Mouse (Mus musculus) limb, embryonic 14.5 days (tissue): ENCODE data around the gene Gm45837. TPM values are rescaled to one million over a fixed set of nuclear protein-coding genes. Genes with fewer than 3 reads are reported as not detected.
"Not testable (repeated sequence)": the region's sequence is repeated elsewhere in the genome, so short reads cannot be mapped to it uniquely, and the experiment has no call there.

ENCODE experiments used
- ATAC-seq: fragments of 200-750 bp; cut with Nextera tagmentation; 2 replicates; pipeline ENCODE4 v1.8.0; 2017; ENCODE audit warnings: low read depth, moderate number of reproducible peaks, moderate TSS enrichment; ENCODE audit not compliant: low FRiP score
- DNase-seq: peaks from one replicate; pipeline ENCODE4 v3.0.0-alpha.2; 2015; ENCODE audit warnings: low spot score
- H3K27ac ChIP-seq: fragments of 300-500 bp; sonication (generic); replicated peaks from 2 replicates; pipeline ENCODE4 v1.5.1; 2014; ENCODE audit warnings: low read depth, mild to moderate bottlenecking, low read length, moderate library complexity, mixed read lengths
- H3K27me3 ChIP-seq: fragments of 300-500 bp; sonication (generic); 2 replicates; pipeline ENCODE4 v1.6.1; 2014; ENCODE audit warnings: low read length, mixed read lengths; ENCODE audit not compliant: control insufficient read depth, insufficient read depth
- H3K36me3 ChIP-seq: fragments of 300-500 bp; sonication (generic); 2 replicates; pipeline ENCODE4 v1.6.1; 2014; ENCODE audit warnings: mild to moderate bottlenecking, low read length, moderate library complexity, mixed read lengths; ENCODE audit not compliant: control insufficient read depth, insufficient read depth
- H3K4me1 ChIP-seq: fragments of 300-500 bp; sonication (generic); 2 replicates; pipeline ENCODE4 v1.6.1; 2014; ENCODE audit warnings: antibody characterized with exemption, low read length, mixed read lengths; ENCODE audit not compliant: control insufficient read depth, insufficient read depth
- H3K4me2 ChIP-seq: fragments of 300-500 bp; sonication (generic); replicated peaks from 2 replicates; pipeline ENCODE4 v1.6.1; 2014; ENCODE audit warnings: low read depth, mild to moderate bottlenecking, low read length, moderate library complexity; ENCODE audit not compliant: severe bottlenecking
- H3K4me3 ChIP-seq: fragments of 300-500 bp; sonication (generic); replicated peaks from 2 replicates; pipeline ENCODE4 v1.5.1; 2014; ENCODE audit warnings: low read length
- H3K9ac ChIP-seq: fragments of 300-500 bp; sonication (generic); 2 replicates; pipeline ENCODE4 v1.6.1; 2014; ENCODE audit warnings: mild to moderate bottlenecking, low read depth, low read length, moderate library complexity; ENCODE audit not compliant: severe bottlenecking
- H3K9me3 ChIP-seq: fragments of 300-500 bp; sonication (generic); 2 replicates; pipeline ENCODE4 v1.6.1; 2016; ENCODE audit warnings: low read length; ENCODE audit not compliant: control insufficient read depth
- POLR2A ChIP-seq: fragments of 200-500 bp; IDR thresholded peaks from 2 replicates; pipeline ENCODE4 v1.8.0; 2012; ENCODE audit warnings: inconsistent platforms, mild to moderate bottlenecking, moderate library complexity, borderline replicate concordance; ENCODE audit not compliant: insufficient read depth, insufficient read length; ENCODE audit errors: extremely low read depth
- WGBS: fragments of 180-500 bp; shearing (Covaris S2); extraction: QIAGEN DNeasy Blood & Tissue Kit; methylation state at CpG from one replicate; pipeline ENCODE4 v1.1.7; 2014; 5-methylcytosine and 5-hydroxymethylcytosine counted together
- microRNA counts: library from miRNA; unstranded; fragments of <30 nt; microRNA quantifications from one replicate; lab custom pipeline; 2016
- microRNA-seq: library from miRNA; unstranded; fragments of <30 nt; microRNA quantifications from one replicate; pipeline ENCODE4, GENCODE M21; 2016
- polyA plus RNA-seq, 2 experiments: library from polyadenylated mRNA; depleted of rRNA in 1 of 2; stranded (reverse) in 1 of 2; unstranded in 1 of 2; fragments of >200 nt; fragmentation: Nextera tagmentation in 1 of 2; extraction: Ambion mirVana in 1 of 2; gene quantifications; 2 replicates each; pipeline versions ENCODE4 v1.2.1 to v1.2.3; 2012 to 2014

The Gm45837 gene
- polyA plus RNA-seq, 2 experiments: 0.41 to 7.5 TPM

DNA sequence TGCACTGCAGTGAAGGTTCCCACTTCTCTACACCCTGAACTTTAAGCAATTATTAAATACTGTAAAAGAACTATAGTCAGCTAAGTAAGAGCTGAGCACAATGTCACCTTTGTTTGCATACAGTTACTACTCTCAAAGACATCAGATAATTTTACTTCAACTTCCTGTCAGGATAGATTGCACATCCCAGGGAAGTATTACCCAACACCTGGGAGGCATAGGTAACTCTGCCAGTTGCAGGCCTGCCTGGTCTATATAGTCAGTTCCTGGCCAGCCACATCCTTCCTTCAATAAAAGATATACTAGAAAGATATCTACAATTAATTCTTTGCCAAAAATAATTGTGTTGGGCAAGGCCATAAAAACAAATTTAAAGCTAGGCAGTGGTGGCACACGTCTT, 146.7 kb downstream of the Gm45837 start:
- H3K27ac ChIP-seq: no peak overlapping the region
- DNase-seq (no peak), ATAC-seq (no peak)
- TF ChIP-seq POLR2A: no peak
- no peaks in the 10 kb centered on the region for H3K9me3 ChIP-seq
- H3K4me3 ChIP-seq: no peak overlapping the region
- H3K4me1 ChIP-seq: no peaks in the 10 kb centered on the region
- no peaks in the 10 kb centered on the region for H3K36me3 ChIP-seq
- H3K9ac ChIP-seq: no peak overlapping the region
- WGBS: 71% methylated on average over 1 of the region's 1 CpGs
- no peak overlapping the region for H3K4me2 ChIP-seq
- no peaks in the 10 kb centered on the region for H3K27me3 ChIP-seq

DNA sequence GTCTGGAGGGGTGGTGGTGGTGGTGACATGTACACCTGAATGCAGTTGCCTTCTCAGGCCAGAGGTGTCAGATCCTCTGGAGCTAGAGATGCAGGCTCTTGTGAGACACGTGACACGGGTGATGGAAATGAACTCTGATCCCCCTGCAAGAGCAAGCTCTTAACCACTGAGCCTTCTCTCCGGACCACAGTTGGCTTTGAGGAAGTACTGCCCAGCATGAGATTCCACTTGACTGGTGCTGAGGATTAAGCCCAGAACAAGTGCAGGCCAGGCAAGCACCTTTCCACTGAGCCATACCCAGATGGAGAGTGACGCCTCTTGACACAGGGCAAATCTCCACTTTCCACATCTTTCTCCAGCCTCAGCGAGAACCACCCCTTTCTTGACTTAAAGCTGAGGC, 148.7 kb downstream of the Gm45837 start:
- not testable (repeated sequence) for H3K4me1 ChIP-seq, ATAC-seq, H3K27me3 ChIP-seq, H3K9ac ChIP-seq, H3K4me2 ChIP-seq, H3K9me3 ChIP-seq, H3K27ac ChIP-seq, DNase-seq, H3K36me3 ChIP-seq, H3K4me3 ChIP-seq
- 67% methylated on average over 5 of the region's 5 CpGs for WGBS

MicroRNAs encoded within 50 kb of the gene (microRNA counts, 519-probe panel; counts per million panel counts)
- microRNA mmu-miR-139-3p (lab: Ali Mortazavi, UCI) (not detected), microRNA mmu-miR-139-5p (lab: Ali Mortazavi, UCI) (2,239 counts per million, percentile 37 among the panel's probes with 10 or more counts)

Small RNA genes lying within 50 kb of the gene (microRNA-seq; reads per million reads assigned to microRNA genes)
- 1,346 reads per million, percentile 74 among the genes with 10 or more reads in this experiment for gene Mir139

Other genes with a start within 250 kb of the Gm45837 start
- 31.1 and 35.2 TPM in 2 replicates for gene Atg16l2, start 108.6 kb upstream of the Gm45837 start, polyA plus RNA-seq (2012; rRNA removed)
- 14.5 and 17.0 TPM in 2 replicates for gene Atg16l2, start 108.6 kb upstream of the Gm45837 start, polyA plus RNA-seq (2014; fragmentation: Nextera tagmentation; extraction: Ambion mirVana)
- gene Stard10, start 93.8 kb upstream of the Gm45837 start, polyA plus RNA-seq (2012; rRNA removed): 26.3 and 28.1 TPM in 2 replicates
- 30.7 and 32.1 TPM in 2 replicates for gene Stard10, start 93.8 kb upstream of the Gm45837 start, polyA plus RNA-seq (2014; fragmentation: Nextera tagmentation; extraction: Ambion mirVana)
- gene Arap1, start 62.8 kb upstream of the Gm45837 start, polyA plus RNA-seq (2012; rRNA removed): 92.6 and 99.2 TPM in 2 replicates
- 77.1 and 87.3 TPM in 2 replicates for gene Arap1, start 62.8 kb upstream of the Gm45837 start, polyA plus RNA-seq (2014; fragmentation: Nextera tagmentation; extraction: Ambion mirVana)
- gene Pde2a, start 10.8 kb downstream of the Gm45837 start, polyA plus RNA-seq (2012; rRNA removed): 11.8 and 12.7 TPM in 2 replicates
- gene Pde2a, start 10.8 kb downstream of the Gm45837 start, polyA plus RNA-seq (2014; fragmentation: Nextera tagmentation; extraction: Ambion mirVana): 4.9 and 10.5 TPM in 2 replicates
- gene Art2b, start 174.7 kb downstream of the Gm45837 start, polyA plus RNA-seq (2012; rRNA removed): not detected in 2 replicates
- gene Art2b, start 174.7 kb downstream of the Gm45837 start, polyA plus RNA-seq (2014; fragmentation: Nextera tagmentation; extraction: Ambion mirVana): not detected in 2 replicates